Mouse (Mus musculus): ENCODE results near the gene Numbl.

The Numbl gene

GRCm38 (mm10) chr7:27296518-27296917 is 38.3 kb downstream of the Numbl start:
- DNase-seq (ENCODE audit: low read depth), result no peak

- no peak for DNase-seq (ENCODE audit: low read depth)
These were observed 39.9 kb downstream of the Numbl start for GRCm38 (mm10) chr7:27298033-27298610.

GRCm38 (mm10) chr7:27298816-27299215 is 40.6 kb downstream of the Numbl start:
- DNase-seq (ENCODE audit: low read depth), result no peak

GRCm38 (mm10) chr7:27300351-27300750 is 42.1 kb downstream of the Numbl start:
- DNase-seq (ENCODE audit: low read depth), result no peak

- DNase-seq (ENCODE audit: low read depth), result no peak
These were observed 42.6 kb downstream of the Numbl start for GRCm38 (mm10) chr7:27300801-27301200.

- peak; percentile 37 for DNase-seq (ENCODE audit: low read depth)
These were observed 43.9 kb downstream of the Numbl start for GRCm38 (mm10) chr7:27302172-27302571.

GRCm38 (mm10) chr7:27305091-27305730 is 47.0 kb downstream of the Numbl start:
- DNase-seq (ENCODE audit: low read depth), result no peak

GRCm38 (mm10) chr7:27306161-27307160 is 48.2 kb downstream of the Numbl start:
- DNase-seq (ENCODE audit: low read depth), result no peak

- DNase-seq (ENCODE audit: low read depth), result no peak
These were observed 49.3 kb downstream of the Numbl start for GRCm38 (mm10) chr7:27307551-27307950.

GRCm38 (mm10) chr7:27308821-27309549 is 50.8 kb downstream of the Numbl start:
- no peak for DNase-seq (ENCODE audit: low read depth)

- DNase-seq (ENCODE audit: low read depth), result no peak
These were observed 51.6 kb downstream of the Numbl start for GRCm38 (mm10) chr7:27309832-27310231.

- no peak for DNase-seq (ENCODE audit: low read depth)
These were observed 52.1 kb downstream of the Numbl start for GRCm38 (mm10) chr7:27310306-27310705.

- DNase-seq (ENCODE audit: low read depth), result no peak
These were observed 52.8 kb downstream of the Numbl start for GRCm38 (mm10) chr7:27310996-27311535.

- DNase-seq (ENCODE audit: low read depth), result no peak
These were observed 53.5 kb downstream of the Numbl start for GRCm38 (mm10) chr7:27311651-27312284.

- DNase-seq (ENCODE audit: low read depth), result no peak
These were observed 56.2 kb downstream of the Numbl start for GRCm38 (mm10) chr7:27314393-27314792.

GRCm38 (mm10) chr7:27315958-27316357 is 57.7 kb downstream of the Numbl start:
- no peak for DNase-seq (ENCODE audit: low read depth)

GRCm38 (mm10) chr7:27319411-27319810 is 61.2 kb downstream of the Numbl start:
- DNase-seq (ENCODE audit: low read depth), result no peak

GRCm38 (mm10) chr7:27322291-27322690 is 64.1 kb downstream of the Numbl start:
- no peak for DNase-seq (ENCODE audit: low read depth)

- DNase-seq (ENCODE audit: low read depth), result no peak
These were observed 64.8 kb downstream of the Numbl start for GRCm38 (mm10) chr7:27323001-27323400.

GRCm38 (mm10) chr7:27324161-27324560 is 65.9 kb downstream of the Numbl start:
- DNase-seq (ENCODE audit: low read depth), result no peak

GRCm38 (mm10) chr7:27324928-27325327 is 66.7 kb downstream of the Numbl start:
- DNase-seq (ENCODE audit: low read depth), result no peak

All from fibroblast of lung, adult 2 months (primary cell).